Comparison of ENCODE assay signal across 11 mouse cellular contexts in the genomic region with DNA sequence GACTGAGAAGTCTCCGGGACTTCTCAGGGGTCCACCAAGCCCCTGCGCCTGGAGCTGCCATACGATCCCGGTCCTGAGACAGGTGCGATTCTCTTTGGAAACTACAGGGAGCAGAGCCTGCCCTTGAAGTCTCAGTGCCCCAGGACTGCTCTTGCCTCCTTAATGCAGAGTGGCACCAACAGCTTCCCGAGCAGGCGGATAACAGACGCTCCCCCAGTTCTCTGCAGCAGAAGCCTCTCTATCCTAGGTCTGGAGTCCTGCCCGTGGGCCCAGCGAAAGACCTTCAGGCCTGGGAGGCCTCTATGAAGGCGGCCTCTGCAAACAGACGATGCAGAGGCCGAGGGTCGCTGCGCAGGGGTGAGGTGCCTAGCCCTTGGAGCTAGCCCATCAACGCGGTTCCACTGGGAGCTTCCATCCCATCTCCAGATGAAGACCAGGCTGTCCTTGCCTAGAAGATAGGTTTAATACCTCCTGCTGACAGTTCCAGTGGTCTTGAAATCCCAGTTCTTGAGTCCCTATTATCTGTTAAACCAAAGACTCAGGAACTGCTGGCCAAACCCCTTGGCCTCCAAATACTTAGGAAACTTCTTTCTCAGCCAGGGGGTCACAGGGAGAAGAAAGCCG. TPM values are rescaled to one million over a fixed set of nuclear protein-coding genes. Genes with fewer than 3 reads are reported as not detected.
DNase-seq lines count a peak whose midpoint lies in the region; ATAC-seq and TF ChIP-seq lines count a peak whose summit lies in the region.
"Had no signal": no experiment of that assay in that cellular context is flagged by ENCODE, and none has a peak within 500 bp of the region (broad histone marks: within the 10 kb centered on the region; RNA-seq: fewer than 3 reads in every experiment).

No protein-coding gene starts in this region.

- WGBS in heart, embryonic 16.5 days = 6% methylated on average over 18 of the region's 18 CpGs
- 2% methylated on average over 18 of the region's 18 CpGs for WGBS in embryonic facial prominence, embryonic 10.5 days
- 3% methylated on average over 18 of the region's 18 CpGs for WGBS in limb, embryonic 13.5 days

- no peak overlapping the region for H3K9ac ChIP-seq in heart, embryonic 16.5 days (ENCODE audit: low read length)
- no peak overlapping the region for H3K9ac ChIP-seq in ES-E14 (ENCODE audit: insufficient read depth, low read depth, low read length, poor library complexity, severe bottlenecking)
- H3K9ac ChIP-seq in limb, embryonic 13.5 days = peak overlapping the region; percentile 70

- H3K27me3 ChIP-seq in heart, embryonic 16.5 days (ENCODE audit: control insufficient read depth, insufficient read depth, low read length) = peaks cover 60% of the 10 kb centered on the region
- H3K27me3 ChIP-seq in embryonic facial prominence, embryonic 10.5 days (replicated peaks; ENCODE audit: low read depth, poor library complexity, severe bottlenecking) = peaks cover 99% of the 10 kb centered on the region
- peaks cover 63% of the 10 kb centered on the region for H3K27me3 ChIP-seq in limb, embryonic 13.5 days

- DNase-seq in heart, adult 8-10 months (ENCODE audit: low spot score) = no peak
- DNase-seq in ES-E14 (ENCODE audit: low read depth, low spot score) = no peak
- DNase-seq in embryonic facial prominence, embryonic 10.5 days (ENCODE audit: low spot score) = peak; percentile 62
- no peak for DNase-seq in spleen, adult 18-20 months
- no peak for DNase-seq in urinary bladder, postnatal 14 days (ENCODE audit: low spot score)
- DNase-seq: cerebellum, postnatal 36 days; kidney, adult 9 months; thymus, postnatal 14 days had no signal

- in situ Hi-C loops in ES-E14 (cut with MboI; ENCODE audit: low sequenced_read_pairs in 2 of 2, unreplicated experiment in 2 of 2) = loop anchor here (5.0 to 25.0 kb wide), 3 partner anchors 77 to 497 kb away; a partner anchor contains a TSS

- H3K4me3 ChIP-seq in heart, embryonic 16.5 days (ENCODE audit: low read length) = peak overlapping the region; percentile 10; the same call in 1 of the 2 replicates
- H3K4me3 ChIP-seq in ES-E14 (ENCODE audit: insufficient read depth in 1 of 2, low read depth in 1 of 2, low read length in 2 of 2, poor library complexity in 1 of 2, severe bottlenecking in 1 of 2) = peak overlapping the region; percentile 35; a peak in 2 of 4 replicates
- H3K4me3 ChIP-seq in embryonic facial prominence, embryonic 10.5 days = peak overlapping the region; percentile 82
- H3K4me3 ChIP-seq in limb, embryonic 13.5 days = peak overlapping the region; percentile 77
- H3K4me3 ChIP-seq: left cerebral cortex, adult 2 months had no signal

- peak overlapping the region; percentile 25; the same call in 1 of the 2 replicates for H3K4me2 ChIP-seq in heart, embryonic 16.5 days (ENCODE audit: low read depth, low read length)
- H3K4me2 ChIP-seq in limb, embryonic 13.5 days (replicated peaks) = peak overlapping the region; percentile 62

- no peak overlapping the region for H3K27ac ChIP-seq in heart, embryonic 16.5 days (ENCODE audit: low read length)
- no peak overlapping the region for H3K27ac ChIP-seq in ES-E14 (ENCODE audit: insufficient read depth, low read depth, low read length, poor library complexity, severe bottlenecking)
- H3K27ac ChIP-seq in embryonic facial prominence, embryonic 10.5 days (replicated peaks) = peak overlapping the region; percentile 95
- peak overlapping the region; percentile 82 for H3K27ac ChIP-seq in limb, embryonic 13.5 days
- H3K27ac ChIP-seq: left cerebral cortex, adult 2 months had no signal

- ATAC-seq in heart, embryonic 16.5 days (replicated peaks; ENCODE audit: extremely low read depth, insufficient read depth, low FRiP score) = no peak
- no peak for ATAC-seq in limb, embryonic 13.5 days (ENCODE audit: low FRiP score, low read depth)

- H3K4me1 ChIP-seq in heart, embryonic 16.5 days (ENCODE audit: control insufficient read depth, insufficient read depth, low read length) = peaks cover 1% of the 10 kb centered on the region; the same call in 1 of the 2 replicates
- H3K4me1 ChIP-seq in ES-E14 (ENCODE audit: control insufficient read depth in 2 of 2, insufficient read depth in 2 of 2, low read length in 2 of 2, poor library complexity in 1 of 2) = peaks cover 0 to 17% of the 10 kb centered on the region in 2 experiments; a peak in 2 of 4 replicates
- H3K4me1 ChIP-seq in embryonic facial prominence, embryonic 10.5 days = peaks cover 82% of the 10 kb centered on the region
- peaks cover 39% of the 10 kb centered on the region for H3K4me1 ChIP-seq in limb, embryonic 13.5 days

- no peaks in the 10 kb centered on the region for H3K9me3 ChIP-seq in heart, embryonic 16.5 days (replicated peaks; ENCODE audit: control insufficient read depth, low read length)
- no peaks in the 10 kb centered on the region for H3K9me3 ChIP-seq in ES-E14 (ENCODE audit: control insufficient read depth, insufficient read depth, low read depth, low read length)
- H3K9me3 ChIP-seq in embryonic facial prominence, embryonic 10.5 days = no peaks in the 10 kb centered on the region
- H3K9me3 ChIP-seq in limb, embryonic 13.5 days = no peaks in the 10 kb centered on the region

- no peaks in the 10 kb centered on the region for H3K36me3 ChIP-seq in heart, embryonic 16.5 days (ENCODE audit: control insufficient read depth, insufficient read depth)
- no peaks in the 10 kb centered on the region; the same call in 1 of the 2 replicates for H3K36me3 ChIP-seq in ES-E14 (ENCODE audit: control insufficient read depth, insufficient read depth, low read length, poor library complexity, severe bottlenecking)
- peaks cover 40% of the 10 kb centered on the region for H3K36me3 ChIP-seq in embryonic facial prominence, embryonic 10.5 days (replicated peaks)
- H3K36me3 ChIP-seq in limb, embryonic 13.5 days = 0 out of 2 replicates have a peak, but pooled peaks cover 4% of the 10 kb centered on the region

TF ChIP-seq in ES-E14, 5 proteins besides CTCF, POLR2A, EP300 and RAD21:
- TF ChIP-seq MAFK (IDR thresholded peaks at IDR 0.05; ENCODE audit: insufficient read depth, low read depth, low read length) = no peak
- TF ChIP-seq ZC3H11A (IDR thresholded peaks at IDR 0.05; ENCODE audit: borderline replicate concordance, low read depth, low read length) = no peak
TF ChIP-seq in ES-E14: peak in this region for 0.

RNA-seq across cellular contexts. Expression of a gene that starts 13.6 kb away (rescaled TPM):
- polyA plus RNA-seq in heart, embryonic 16.5 days (2015; fragmentation: Nextera tagmentation; extraction: Ambion mirVana) = 2.1 and 4.5 TPM in 2 replicates
- total RNA-seq in heart, adult 8-10 months (2022) = 1 to 10 TPM; 1.6 to 3.6 (median 2.9) TPM
- 2.2 and 2.9 TPM in 2 replicates for total RNA-seq in ES-E14 (2012; rRNA removed)
- 38.4 and 45.4 TPM in 2 replicates for polyA plus RNA-seq in embryonic facial prominence, embryonic 10.5 days (2016; fragmentation: Nextera tagmentation; extraction: Ambion mirVana)
- polyA plus RNA-seq in limb, embryonic 13.5 days (2015; fragmentation: Nextera tagmentation; extraction: Ambion mirVana) = 47.0 and 50.0 TPM in 2 replicates

Comparison
In these comparisons a context has a peak if more than half of its experiments do, and no peak if none do; other contexts are left out.
1. H3K27ac ChIP-seq: peak in embryonic facial prominence, embryonic 10.5 days (single experiment) and limb, embryonic 13.5 days (single experiment); none in heart, embryonic 16.5 days (single experiment) and ES-E14 (single experiment).
2. H3K4me3 ChIP-seq: peak in every context shown above with its lines; median percentile 82 in embryonic facial prominence, embryonic 10.5 days; 77 in limb, embryonic 13.5 days; 35 in ES-E14; 10 in heart, embryonic 16.5 days.